Mouse (Mus musculus): Measurements from ENCODE around the gene Arsj. TPM values are rescaled to one million over a fixed set of nuclear protein-coding genes. Genes with fewer than 3 reads are reported as not detected.

Arsj gene
- not detected for polyA plus RNA-seq (2014; fragmentation: Illumina TruSeq; extraction: RNeasy Lipid Tissue Mini Kit (QIAGEN cat#74804); ENCODE audit: low read depth, low replicate concordance)

GRCm38 (mm10) chr3:126363568-126364505 lies at the start of gene Arsj:
Arsj (plus strand) TSS chr3:126363684.

Other genes with a start within 250 kb of the Arsj start
- 9.2 TPM for gene Camk2d, start 232.6 kb downstream of the Arsj start, polyA plus RNA-seq (2014; fragmentation: Illumina TruSeq; extraction: RNeasy Lipid Tissue Mini Kit (QIAGEN cat#74804); ENCODE audit: low read depth, low replicate concordance)

Data from liver, adult 10 weeks (tissue).